In the genomic region with DNA sequence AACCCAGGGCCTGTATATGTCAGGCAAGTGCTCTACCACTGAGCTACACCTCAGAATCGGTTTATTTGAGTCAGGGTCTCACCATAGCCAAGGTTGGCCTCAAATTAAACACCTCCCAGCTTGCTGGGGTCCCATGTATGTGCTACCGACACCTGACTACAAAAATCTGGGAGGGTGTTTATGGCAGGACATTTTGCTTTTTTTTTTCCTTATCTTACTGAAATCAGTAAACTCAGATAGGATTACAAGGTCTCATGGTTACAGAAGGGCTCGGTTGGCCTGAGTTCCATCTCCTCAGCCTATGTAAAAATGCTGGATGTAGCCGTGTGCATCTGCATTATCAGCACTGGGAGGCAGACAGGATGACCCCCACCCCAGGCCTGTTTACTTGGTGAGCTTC, we compare ENCODE assay signal across 19 mouse cellular contexts.
"Had no signal": no experiment of that assay in that cellular context is flagged by ENCODE, and none has a peak within 500 bp of the region (broad histone marks: within the 10 kb centered on the region; RNA-seq: fewer than 3 reads in every experiment).

No protein-coding gene starts in this region.

- ATAC-seq: hindbrain, embryonic 16.5 days; intestine, embryonic 15.5 days; lung, postnatal 0 days; midbrain, embryonic 13.5 days had no signal

- H3K36me3 ChIP-seq: stomach, embryonic 15.5 days had no signal

- H3K4me1 ChIP-seq: intestine, embryonic 15.5 days; midbrain, embryonic 10.5 days; midbrain, embryonic 13.5 days; stomach, embryonic 15.5 days had no signal

- H3K9ac ChIP-seq: intestine, embryonic 15.5 days; liver, embryonic 14.5 days; lung, embryonic 14.5 days; midbrain, embryonic 13.5 days; stomach, embryonic 15.5 days had no signal

- H3K27me3 ChIP-seq: intestine, embryonic 15.5 days; midbrain, embryonic 13.5 days; stomach, embryonic 15.5 days had no signal

- DNase-seq: kidney, adult 11 months; kidney, adult 8-10 months; kidney, postnatal 14 days; kidney, postnatal 4 days; lung, embryonic 14.5 days; right cerebral cortex, adult 18-20 months; right cerebral cortex, postnatal 14 days; right cerebral cortex, postnatal 4 days; spleen, adult 18-20 months; thymus, postnatal 25 days had no signal

- H3K4me3 ChIP-seq: intestine, embryonic 15.5 days; left cerebral cortex, adult 2 months; midbrain, embryonic 10.5 days; midbrain, embryonic 13.5 days; stomach, embryonic 15.5 days had no signal

- H3K4me2 ChIP-seq: intestine, embryonic 15.5 days; lung, embryonic 14.5 days; midbrain, embryonic 13.5 days; stomach, embryonic 15.5 days had no signal

- H3K27ac ChIP-seq: intestine, embryonic 15.5 days; left cerebral cortex, adult 2 months; liver, embryonic 14.5 days; macrophage; midbrain, embryonic 10.5 days; midbrain, embryonic 13.5 days; stomach, embryonic 15.5 days had no signal

- H3K9me3 ChIP-seq: intestine, embryonic 15.5 days; midbrain, embryonic 10.5 days; midbrain, embryonic 13.5 days; stomach, embryonic 15.5 days had no signal
